Mouse (Mus musculus): Measurements from ENCODE around the gene Lhcgr.

DNA sequence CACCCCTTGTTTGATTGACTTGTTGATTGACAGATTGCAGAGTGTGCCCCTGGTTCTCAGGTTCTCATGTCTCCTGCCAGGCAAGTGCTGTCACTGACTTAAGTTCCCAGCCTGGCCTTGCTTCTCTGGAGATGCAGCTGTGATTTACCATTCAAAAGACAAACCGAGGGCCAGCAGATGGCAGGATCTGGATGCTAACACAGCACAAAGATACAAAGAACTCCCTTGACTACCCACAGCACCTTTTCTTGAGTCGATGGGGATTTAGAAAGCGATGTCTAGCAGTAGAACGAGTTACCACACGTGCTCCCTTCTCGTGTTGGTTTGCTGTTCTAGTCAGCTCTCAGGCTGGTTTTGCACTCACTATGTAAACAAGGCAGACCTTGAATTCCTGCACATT lies 4.9 kb downstream of the Lhcgr start:
- TF ChIP-seq EP300 (IDR thresholded peaks at IDR 0.05; ENCODE audit: insufficient read depth, low read depth, low read length) (no peak), CTCF (IDR thresholded peaks at IDR 0.05) (no peak), POLR2A (IDR thresholded peaks at IDR 0.05; ENCODE audit: insufficient read depth, low read depth, low read length) (no peak)

All from heart, adult 2 months (tissue).